Mouse (Mus musculus) CH12.LX (cell line): Measurements from ENCODE around the gene Map1lc3a. TPM values are rescaled to one million over a fixed set of nuclear protein-coding genes. Genes with fewer than 3 reads are reported as not detected.
A peak's percentile ranks its signal among the peaks of the same experiment; 100 is the strongest.

Source experiments
- DNase-seq: peaks from one replicate; pipeline ENCODE4 v3.0.0-alpha.2; 2013; ENCODE audit errors: extremely low read depth
- H3K27ac ChIP-seq: 2 replicates; pipeline ENCODE4 v1.5.1; 2012; ENCODE audit warnings: low read depth, mild to moderate bottlenecking, control low read depth, moderate library complexity; ENCODE audit not compliant: insufficient read depth
- H3K27me3 ChIP-seq: replicated peaks from 2 replicates; pipeline ENCODE3; 2012; ENCODE audit warnings: inconsistent platforms
- H3K36me3 ChIP-seq, 2 experiments: replicated peaks in 1 of 2; 2 replicates each; pipeline versions ENCODE3 to v1.6.1; 2012; ENCODE audit warnings: inconsistent platforms in 1 of 2, low read length in 1 of 2, mild to moderate bottlenecking in 1 of 2, mixed read lengths in 1 of 2, moderate library complexity in 1 of 2; ENCODE audit not compliant: control insufficient read depth in 1 of 2, insufficient read depth in 1 of 2
- H3K4me1 ChIP-seq, 2 experiments: 2 replicates each; pipeline ENCODE4 v1.6.1; 2012; ENCODE audit warnings: inconsistent platforms in 1 of 2, moderate library complexity in 1 of 2; ENCODE audit not compliant: insufficient read depth in 2 of 2, control insufficient read depth in 1 of 2
- H3K4me2 ChIP-seq: 2 replicates; pipeline ENCODE4 v1.6.1; 2012; ENCODE audit warnings: low read depth, mild to moderate bottlenecking, control low read depth; ENCODE audit not compliant: poor library complexity, insufficient read depth, severe bottlenecking
- H3K4me3 ChIP-seq, 3 experiments: fragments of 150-350 bp in 1 of 3; sonication (generic) in 1 of 3; replicated peaks in 1 of 3; 2 replicates each; pipeline versions ENCODE3 to v1.5.1; 2011 to 2012; ENCODE audit warnings: low read depth in 2 of 3, low read length in 2 of 3, mild to moderate bottlenecking in 2 of 3, moderate library complexity in 2 of 3, control low read depth in 1 of 3, improper control_type of control experiment in 1 of 3, inconsistent platforms in 1 of 3, mixed read lengths in 1 of 3; ENCODE audit not compliant: poor library complexity in 1 of 3
- H3K79me2 ChIP-seq: replicated peaks from 2 replicates; pipeline ENCODE4 v1.6.1; 2012; ENCODE audit warnings: mild to moderate bottlenecking, moderate library complexity; ENCODE audit not compliant: control insufficient read depth, poor library complexity, insufficient read depth, severe bottlenecking; ENCODE audit errors: extremely low read depth
- H3K9ac ChIP-seq: 2 replicates; pipeline ENCODE4 v1.6.1; 2012; ENCODE audit warnings: low read depth, mild to moderate bottlenecking, control low read depth, moderate library complexity; ENCODE audit not compliant: insufficient read depth
- H3K9me3 ChIP-seq: replicated peaks from 2 replicates; pipeline ENCODE3; 2012; ENCODE audit warnings: low read length, inconsistent platforms, mixed read lengths
- E2F4 ChIP-seq: IDR thresholded peaks from 2 replicates; pipeline ENCODE4 v1.6.1; 2011; ENCODE audit warnings: low read depth, low read length, improper control_type of control experiment; ENCODE audit not compliant: insufficient replicate concordance
- ELF1 ChIP-seq: IDR thresholded peaks from 2 replicates; pipeline ENCODE4 v1.6.1; 2014; ENCODE audit warnings: low read depth, mild to moderate bottlenecking, inconsistent platforms, low read length, improper control_type of control experiment
- EP300 ChIP-seq: IDR thresholded peaks from 2 replicates; pipeline ENCODE4 v1.6.1; 2011; ENCODE audit warnings: low read length, improper control_type of control experiment
- HCFC1 ChIP-seq: IDR thresholded peaks from 2 replicates; pipeline ENCODE4 v1.6.1; 2012; ENCODE audit warnings: low read depth, mild to moderate bottlenecking, inconsistent platforms, low read length, improper control_type of control experiment
- JUN ChIP-seq: IDR thresholded peaks from 2 replicates; pipeline ENCODE4 v1.6.1; 2011; ENCODE audit warnings: low read depth, mild to moderate bottlenecking, low read length, improper control_type of control experiment, moderate library complexity; ENCODE audit not compliant: insufficient read depth
- MAFK ChIP-seq: IDR thresholded peaks from 2 replicates; pipeline ENCODE4 v1.6.1; 2011; ENCODE audit warnings: low read length, improper control_type of control experiment; ENCODE audit not compliant: insufficient replicate concordance
- MAX ChIP-seq: IDR thresholded peaks from 2 replicates; pipeline ENCODE4 v1.6.1; 2011; ENCODE audit warnings: low read length, improper control_type of control experiment
- MAZ ChIP-seq: IDR thresholded peaks from 2 replicates; pipeline ENCODE4 v1.6.1; 2012; ENCODE audit warnings: low read depth, mild to moderate bottlenecking, inconsistent platforms, low read length, improper control_type of control experiment, moderate library complexity
- MEF2A ChIP-seq: IDR thresholded peaks from 2 replicates; pipeline ENCODE4 v1.6.1; 2014; ENCODE audit warnings: low read depth, mild to moderate bottlenecking, inconsistent platforms, low read length, improper control_type of control experiment, borderline replicate concordance
- MXI1 ChIP-seq: IDR thresholded peaks from 2 replicates; pipeline ENCODE4 v1.6.1; 2011; ENCODE audit warnings: mild to moderate bottlenecking, low read depth, low read length, improper control_type of control experiment
- MYC ChIP-seq: IDR thresholded peaks from 2 replicates; pipeline ENCODE4 v1.6.1; 2011; ENCODE audit warnings: low read depth, mild to moderate bottlenecking, improper control_type of control experiment, low read length
- NRF1 ChIP-seq: IDR thresholded peaks from 2 replicates; pipeline ENCODE4 v1.6.1; 2014; ENCODE audit warnings: low read depth, mild to moderate bottlenecking, inconsistent platforms, low read length, improper control_type of control experiment, moderate library complexity
- PAX5 ChIP-seq: IDR thresholded peaks from 2 replicates; pipeline ENCODE4 v1.6.1; 2012; ENCODE audit warnings: low read length, inconsistent platforms, mixed read lengths
- POLR2A ChIP-seq: IDR thresholded peaks from 2 replicates; pipeline ENCODE4 v1.6.1; 2011; ENCODE audit warnings: low read depth, mild to moderate bottlenecking, improper control_type of control experiment, low read length
- RAD21 ChIP-seq: IDR thresholded peaks from 2 replicates; pipeline ENCODE4 v1.6.1; 2011; ENCODE audit warnings: low read depth, mild to moderate bottlenecking, low read length, improper control_type of control experiment, moderate library complexity
- SIN3A ChIP-seq: IDR thresholded peaks from 2 replicates; pipeline ENCODE4 v1.6.1; 2012; ENCODE audit warnings: low read length, improper control_type of control experiment, inconsistent platforms
- TBP ChIP-seq: conservative IDR thresholded peaks from 2 replicates; pipeline ENCODE4 v1.6.1; 2011; ENCODE audit warnings: low read depth, low read length, improper control_type of control experiment
- TCF12 ChIP-seq: IDR thresholded peaks from 2 replicates; pipeline ENCODE4 v1.6.1; 2014; ENCODE audit warnings: low read depth, mild to moderate bottlenecking, inconsistent platforms, low read length, improper control_type of control experiment
- UBTF ChIP-seq: IDR thresholded peaks from 2 replicates; pipeline ENCODE4 v1.6.1; 2012; ENCODE audit warnings: low read depth, mild to moderate bottlenecking, inconsistent platforms, low read length, improper control_type of control experiment, moderate library complexity
- ZC3H11A ChIP-seq: IDR thresholded peaks from 2 replicates; pipeline ENCODE4 v1.6.1; 2012; ENCODE audit warnings: low read depth, mild to moderate bottlenecking, inconsistent platforms, low read length, improper control_type of control experiment
- ZMIZ1 ChIP-seq: IDR thresholded peaks from 2 replicates; pipeline ENCODE4 v1.6.1; 2012; ENCODE audit warnings: low read depth, mild to moderate bottlenecking, inconsistent platforms, low read length, improper control_type of control experiment
- ZNF384 ChIP-seq: IDR thresholded peaks from 2 replicates; pipeline ENCODE4 v1.6.1; 2012; ENCODE audit warnings: low read depth, low read length, improper control_type of control experiment, inconsistent platforms
- dilution Hi-C: fragments of 300-500 bp; cut with MboI; formaldehyde crosslinking; loops from 2 replicates; pipeline ENCODE4 v1.14.3; 2020; ENCODE audit warnings: low sequenced_read_pairs; ENCODE audit not compliant: extremely low pct_unique_long_range_greater_than_20kb, extremely low pct_ligation_motif_present
- in situ Hi-C: fragments of 300-500 bp; cut with MboI; formaldehyde crosslinking; loops from 3 replicates; pipeline ENCODE4 v1.14.3; 2019; ENCODE audit warnings: low sequenced_read_pairs, low pct_ligation_motif_present, low pct_unique_long_range_greater_than_20kb, mixed read lengths
- polyA plus RNA-seq: library from polyadenylated mRNA; unstranded; fragments of >175 nt; gene quantifications from 2 replicates; pipeline ENCODE4 v1.2.1, GENCODE M21; 2012; ENCODE audit warnings: low read depth; ENCODE audit not compliant: insufficient read length
- total RNA-seq, 2 experiments: library from RNA; depleted of rRNA; stranded (reverse); fragments of 300-350 nt in 1 of 2; fragments of >200 nt in 1 of 2; gene quantifications; 2 replicates each; pipeline ENCODE4 v1.2.3; 2012 to 2014

Map1lc3a gene
- total RNA-seq (2012; rRNA removed) (3.2 and 4.2 TPM in 2 replicates), total RNA-seq (2014; rRNA removed) (0.56 and 0.92 TPM in 2 replicates), polyA plus RNA-seq (0.23 and 0.40 TPM in 2 replicates)

DNA sequence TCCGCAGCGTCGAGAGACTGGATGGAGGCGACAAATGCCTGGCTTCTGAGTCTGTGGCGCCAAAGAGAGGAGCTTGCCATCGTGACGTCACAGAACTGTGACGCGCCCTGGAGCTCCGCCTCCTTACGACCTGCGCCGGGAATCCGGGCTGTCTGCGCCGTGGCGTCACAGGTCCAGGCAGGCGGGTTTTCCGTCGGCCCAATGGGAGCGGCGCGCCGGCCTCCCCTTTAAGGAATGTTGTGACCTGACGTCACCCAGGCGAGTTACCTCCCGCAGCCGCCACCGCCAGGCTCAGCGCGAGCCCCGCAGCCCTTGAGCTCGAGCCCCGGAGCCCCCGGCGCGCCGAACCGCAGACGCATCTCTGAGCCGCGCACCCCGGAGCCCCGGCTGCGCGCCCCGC lies at the start of gene Map1lc3a:
Map1lc3a (plus strand) TSS at position 103 of the 400 bp plus-strand sequence.
- peak within 1 kb of the TSS; percentile 50 for H3K9ac ChIP-seq
- peaks cover 15 to 48% of the 10 kb centered on the region in 2 experiments for H3K36me3 ChIP-seq
- no peak within 1 kb of the TSS for H3K27ac ChIP-seq
- peak within 1 kb of the TSS; percentile 38 to 79 (median 41) for H3K4me3 ChIP-seq
- no peak for TF ChIP-seq MAFK
- TF ChIP-seq E2F4: no peak
- TF ChIP-seq NRF1: peak; percentile 65
- TF ChIP-seq EP300: no peak
- H3K4me2 ChIP-seq: peak within 1 kb of the TSS; percentile 54
- in situ Hi-C loops (no loop called here), dilution Hi-C loops (no loop called here)
- H3K9me3 ChIP-seq: peaks cover 9% of the 10 kb centered on the region
- H3K4me1 ChIP-seq: peaks cover 2 to 7% of the 10 kb centered on the region in 2 experiments; a peak in 2 of 4 replicates
- H3K79me2 ChIP-seq: no peaks in the 10 kb centered on the region
- no peak for DNase-seq
- H3K27me3 ChIP-seq: no peaks in the 10 kb centered on the region

DNA sequence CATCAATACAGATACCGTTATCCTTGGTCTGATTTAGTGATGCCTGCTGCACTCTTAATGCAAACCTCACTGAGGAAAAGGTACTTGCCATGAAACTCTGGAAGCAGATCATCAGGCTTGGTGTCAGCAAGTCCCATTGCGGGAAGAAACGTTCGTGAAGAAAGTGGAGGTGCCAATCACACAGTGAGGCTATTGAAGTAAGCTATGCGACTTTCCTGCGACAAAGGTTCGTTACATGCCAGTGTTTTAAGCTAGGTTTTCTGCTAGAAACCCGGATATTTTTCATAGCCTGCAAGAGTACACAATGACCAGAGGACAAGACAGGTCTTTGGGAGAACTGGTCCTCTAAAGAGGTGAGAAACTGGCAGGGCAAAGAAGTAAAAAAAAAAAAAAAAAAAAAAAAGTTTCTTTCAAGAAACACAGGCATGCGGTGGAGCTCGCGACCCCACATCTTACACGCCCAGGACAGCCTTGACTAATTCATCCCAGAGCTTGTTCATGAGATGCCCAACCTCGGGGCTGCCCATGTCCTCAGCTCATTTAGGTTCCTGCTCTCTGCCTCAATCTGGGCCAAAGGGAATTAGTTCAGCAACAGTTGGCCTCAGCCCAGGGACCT lies 40.2 kb upstream of the Map1lc3a start:
- peak; percentile 23 for DNase-seq
- peaks cover 25% of the 10 kb centered on the region for H3K79me2 ChIP-seq
- peak overlapping the region; percentile 81 to 95 (median 85) for H3K4me3 ChIP-seq
- dilution Hi-C loops (no loop called here), in situ Hi-C loops (loop anchor here (5.0 kb wide), 1 partner anchor 151 kb away; no protein-coding TSS in a partner anchor)
- peaks cover 0 to 9% of the 10 kb centered on the region in 2 experiments for H3K36me3 ChIP-seq
- H3K27ac ChIP-seq: no peak overlapping the region; the same call in 1 of the 2 replicates
- TF ChIP-seq MXI1: 0 out of 2 replicates have a peak, but pooled peaks have one; percentile 16
- TF ChIP-seq MAZ: no peak
- TF ChIP-seq ZNF384: peak; percentile 75
- TF ChIP-seq MYC: peak; percentile 31; the same call in 1 of the 2 replicates
- no peaks in the 10 kb centered on the region for H3K27me3 ChIP-seq
- H3K4me2 ChIP-seq: peak overlapping the region; percentile 63
- H3K4me1 ChIP-seq: peaks cover 3 to 29% of the 10 kb centered on the region in 2 experiments
- H3K9me3 ChIP-seq: no peaks in the 10 kb centered on the region
- H3K9ac ChIP-seq: peak overlapping the region; percentile 77

DNA sequence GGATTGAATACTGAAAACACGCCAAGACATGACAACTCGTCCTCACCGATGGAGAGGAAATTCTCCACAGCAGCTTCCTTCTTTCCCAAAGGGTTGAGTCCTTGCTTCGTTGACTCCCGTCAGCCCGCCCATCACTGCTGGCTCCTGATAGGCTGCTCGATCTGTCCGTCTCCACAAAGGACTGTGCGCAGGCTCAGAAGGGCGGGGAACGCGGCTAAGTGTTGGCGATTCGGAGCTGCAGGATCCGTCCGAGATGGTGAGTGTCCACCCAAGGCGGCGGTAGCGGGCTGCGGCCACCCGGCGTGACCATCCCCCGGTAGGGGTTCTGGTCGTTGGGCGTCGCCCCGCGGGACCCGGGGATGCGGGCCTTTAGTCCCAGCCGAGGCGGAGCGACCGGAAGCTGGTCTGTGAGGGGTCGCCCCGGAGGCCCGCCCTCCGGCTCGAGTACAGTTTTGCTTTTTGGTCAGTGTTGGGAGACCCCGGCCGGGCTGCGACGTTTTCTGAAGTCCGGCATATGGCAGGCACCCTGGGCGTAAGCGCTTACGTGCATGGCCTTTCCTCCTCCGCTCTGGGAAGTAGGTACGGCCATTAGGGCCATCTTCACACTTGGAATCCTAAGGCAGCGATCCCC lies 39.6 kb upstream of the Map1lc3a start, which contains the start of gene Dynlrb1:
Dynlrb1 (plus strand) TSS at position 172 of the 631 bp plus-strand sequence.
- Histone ChIP-seq H3K27me3 (no peaks in the 10 kb centered on the region), H3K4me1 (peaks cover 4 to 35% of the 10 kb centered on the region in 2 experiments), H3K4me3 (peak within 1 kb of the TSS; percentile 81 to 95 (median 85)), H3K4me2 (peak within 1 kb of the TSS; percentile 63), H3K9ac (peak within 1 kb of the TSS; percentile 91), H3K79me2 (peaks cover 28% of the 10 kb centered on the region), H3K27ac (no peak within 1 kb of the TSS; the same call in 1 of the 2 replicates), H3K36me3 (peaks cover 0 to 14% of the 10 kb centered on the region in 2 experiments), H3K9me3 (no peaks in the 10 kb centered on the region)
- dilution Hi-C loops (no loop called here), in situ Hi-C loops (loop anchor here (5.0 kb wide), 1 partner anchor 151 kb away; no protein-coding TSS in a partner anchor)
- DNase-seq: peak; percentile 94
- TF ChIP-seq MAX: no peak
- TF ChIP-seq TBP: peak; percentile 81
- TF ChIP-seq E2F4: no peak
- TF ChIP-seq TCF12: peak; percentile 81
- no peak for TF ChIP-seq ZNF384
- peak; percentile 69; the same call in 1 of the 2 replicates for TF ChIP-seq ZMIZ1
- peak; percentile 81 for TF ChIP-seq SIN3A
- TF ChIP-seq NRF1: peak; percentile 89
- TF ChIP-seq UBTF: peak; percentile 55; the same call in 1 of the 2 replicates
- TF ChIP-seq MEF2A: 0 out of 2 replicates have a peak, but pooled peaks have one; percentile 27
- no peak for TF ChIP-seq RAD21
- no peak for TF ChIP-seq JUN
- TF ChIP-seq ZC3H11A: no peak
- peak; percentile 64 for TF ChIP-seq HCFC1
- no peak for TF ChIP-seq PAX5
- no peak for TF ChIP-seq MAFK
- TF ChIP-seq POLR2A: peak; percentile 85
- peak; percentile 66 for TF ChIP-seq ELF1
